Mouse (Mus musculus): ENCODE results near the gene Rab3a. TPM values are rescaled to one million over a fixed set of nuclear protein-coding genes. Genes with fewer than 3 reads are reported as not detected.

Gene Rab3a
- polyA plus RNA-seq, 2 experiments, result 1.6 to 2.7 TPM

DNA sequence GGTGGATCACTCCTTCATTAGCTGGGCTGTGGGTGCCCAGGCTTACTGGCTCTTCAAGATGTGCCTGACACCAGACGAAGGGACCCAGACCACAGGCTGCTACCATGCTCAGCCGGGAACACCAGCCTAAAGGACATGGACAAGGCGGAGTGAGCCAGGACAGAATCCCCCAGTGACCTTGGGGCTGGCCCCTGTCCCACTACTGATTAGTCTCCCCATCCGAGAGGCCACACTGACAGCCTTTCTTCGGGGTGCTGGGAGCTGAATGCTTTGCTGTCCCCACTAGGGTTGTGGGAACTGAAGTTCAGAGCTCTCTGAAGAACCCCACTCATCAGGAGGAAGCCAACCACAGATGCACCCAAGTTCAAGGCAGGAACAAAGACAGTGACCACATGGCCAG lies 20.7 kb downstream of the Rab3a start:
- DNase-seq (ENCODE audit: low read depth in 3 of 3, low spot score in 3 of 3) (no peak), ATAC-seq (ENCODE audit: insufficient read depth) (no peak)
- peak overlapping the region; percentile 92 for H3K4me2 ChIP-seq (ENCODE audit: low read depth)
- WGBS (ENCODE audit: insufficient replicate concordance), result 82% methylated on average over 5 of the region's 5 CpGs
- peaks cover 4% of the 10 kb centered on the region for H3K36me3 ChIP-seq (replicated peaks; ENCODE audit: control insufficient read depth, insufficient read depth, low read depth)
- no peaks in the 10 kb centered on the region for H3K9me3 ChIP-seq (ENCODE audit: control insufficient read depth, low read length)
- H3K27me3 ChIP-seq (ENCODE audit: control insufficient read depth, insufficient read depth, low read length), result no peaks in the 10 kb centered on the region
- 0 out of 2 replicates have a peak overlapping the region, but pooled peaks have one; percentile 95 for H3K9ac ChIP-seq (replicated peaks)
- peaks cover 13 to 14% of the 10 kb centered on the region in 2 experiments for H3K4me1 ChIP-seq (replicated peaks; ENCODE audit: control insufficient read depth in 2 of 2, insufficient read depth in 2 of 2, low read length in 1 of 2)
- TF ChIP-seq EP300 (IDR thresholded peaks at IDR 0.05; ENCODE audit: low read depth), result no peak
- no peak for TF ChIP-seq CTCF (IDR thresholded peaks at IDR 0.05; ENCODE audit: low read depth)
- H3K27ac ChIP-seq, result no peak overlapping the region
- H3K4me3 ChIP-seq (ENCODE audit: insufficient read depth in 1 of 2, low read depth in 2 of 2, low read length in 2 of 2), result no peak overlapping the region; a peak in 1 of 4 replicates

DNA sequence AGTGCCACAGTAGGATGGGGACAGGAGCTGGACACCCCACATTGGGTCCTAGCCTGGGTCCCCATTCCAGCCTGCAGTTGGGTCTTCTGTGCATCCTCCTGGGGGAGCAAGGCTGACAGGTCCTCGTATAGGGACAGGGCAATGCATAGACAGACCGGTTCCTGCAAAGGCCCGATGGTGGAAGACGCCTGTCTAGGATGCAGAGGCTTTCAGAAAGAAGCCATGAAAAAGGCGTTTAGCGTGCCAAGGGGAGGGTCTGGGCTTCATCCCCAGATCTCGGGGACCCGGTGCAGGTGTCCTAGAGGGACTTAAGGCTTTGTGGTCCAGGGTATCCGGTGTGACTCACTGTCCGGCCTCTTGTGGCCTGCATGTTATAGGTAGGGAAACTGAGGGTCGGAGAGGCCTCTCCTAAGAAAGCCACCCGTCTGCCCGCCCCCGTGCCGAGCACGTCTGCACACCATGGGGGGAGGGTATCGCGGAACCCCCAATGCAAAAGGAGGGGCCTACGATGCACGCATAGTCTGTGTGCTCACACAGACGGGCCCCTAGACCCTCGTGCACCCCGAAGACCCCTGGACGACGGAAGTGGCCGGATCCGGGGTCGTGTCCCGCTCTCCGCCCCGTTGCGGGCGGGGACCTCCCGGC lies 21.5 kb downstream of the Rab3a start:
- peak overlapping the region; percentile 64 to 83 for H3K4me3 ChIP-seq (ENCODE audit: insufficient read depth in 1 of 2, low read depth in 2 of 2, low read length in 2 of 2)
- H3K27me3 ChIP-seq (ENCODE audit: control insufficient read depth, insufficient read depth, low read length), result no peaks in the 10 kb centered on the region
- peaks cover 6% of the 10 kb centered on the region for H3K36me3 ChIP-seq (replicated peaks; ENCODE audit: control insufficient read depth, insufficient read depth, low read depth)
- WGBS (ENCODE audit: insufficient replicate concordance), result 2% methylated on average over 34 of the region's 34 CpGs
- no peak for TF ChIP-seq CTCF (IDR thresholded peaks at IDR 0.05; ENCODE audit: low read depth)
- TF ChIP-seq EP300 (IDR thresholded peaks at IDR 0.05; ENCODE audit: low read depth), result no peak
- no peaks in the 10 kb centered on the region for H3K9me3 ChIP-seq (ENCODE audit: control insufficient read depth, low read length)
- H3K4me2 ChIP-seq (ENCODE audit: low read depth), result peak overlapping the region; percentile 92
- ATAC-seq (ENCODE audit: insufficient read depth), result peak; percentile 6
- H3K27ac ChIP-seq, result peak overlapping the region; percentile 46; the same call in 1 of the 2 replicates
- H3K4me1 ChIP-seq (replicated peaks; ENCODE audit: control insufficient read depth in 2 of 2, insufficient read depth in 2 of 2, low read length in 1 of 2), result peaks cover 10 to 14% of the 10 kb centered on the region in 2 experiments; a peak in 3 of 4 replicates
- no peak for DNase-seq (ENCODE audit: low read depth in 3 of 3, low spot score in 3 of 3)
- peak overlapping the region; percentile 95 for H3K9ac ChIP-seq (replicated peaks)

DNA sequence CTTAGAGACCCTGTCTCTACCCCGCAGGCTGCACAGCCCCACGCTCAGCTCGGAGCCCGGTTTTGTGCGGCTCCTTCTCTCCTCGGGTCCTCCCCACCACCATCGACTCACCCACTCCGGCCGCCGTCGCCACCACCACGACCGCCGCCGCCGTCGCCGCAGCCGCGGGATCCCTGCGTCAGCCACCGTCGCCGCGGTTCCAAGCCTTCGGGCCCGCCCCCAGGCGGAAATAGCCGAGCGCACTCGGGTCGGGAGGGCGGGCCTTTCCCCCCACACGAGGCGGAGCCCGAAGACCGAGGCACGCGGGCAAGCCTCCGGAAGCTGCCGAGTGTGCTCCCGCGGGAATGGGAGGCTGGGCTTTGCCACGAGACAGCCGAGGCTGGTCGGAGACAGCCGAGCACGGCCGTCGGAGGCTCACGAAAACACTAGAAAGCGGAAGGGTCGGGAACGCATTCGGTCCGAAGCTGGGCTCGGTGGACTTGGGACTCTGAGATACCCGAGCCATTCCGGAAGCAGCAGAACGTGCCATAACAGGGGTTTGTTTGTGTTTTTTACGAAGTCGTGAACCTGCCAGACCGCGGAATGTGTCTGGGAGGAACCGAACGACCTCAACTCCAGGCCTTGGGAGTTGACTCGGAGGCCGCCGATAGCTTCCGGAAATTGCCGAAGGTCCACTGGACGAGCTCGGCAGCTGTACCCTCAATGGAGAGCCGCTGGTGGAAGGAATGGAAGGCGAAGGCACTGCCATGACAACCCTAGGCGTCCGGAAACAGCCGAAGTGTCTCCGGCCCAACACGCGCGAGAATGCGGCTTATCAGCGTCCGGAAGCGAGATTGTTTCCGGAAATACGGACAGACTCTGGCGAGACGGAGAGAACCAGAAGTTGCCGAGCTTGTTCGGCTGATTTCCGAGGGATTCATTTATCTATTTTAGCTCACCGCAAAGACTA lies 22.3 kb downstream of the Rab3a start, which contains the start of gene Pik3r2:
TSS of gene Pik3r2 (minus strand) at position 218 of the 949 bp plus-strand sequence.
- H3K4me1 ChIP-seq (replicated peaks; ENCODE audit: control insufficient read depth in 2 of 2, insufficient read depth in 2 of 2, low read length in 1 of 2), result peaks cover 10 to 14% of the 10 kb centered on the region in 2 experiments; a peak in 3 of 4 replicates
- TF ChIP-seq EP300 (IDR thresholded peaks at IDR 0.05; ENCODE audit: low read depth) (0 out of 2 replicates have a peak, but pooled peaks have one; percentile 7), CTCF (IDR thresholded peaks at IDR 0.05; ENCODE audit: low read depth) (no peak)
- DNase-seq (ENCODE audit: low read depth in 3 of 3, low spot score in 3 of 3) (peak; percentile 89 to 93 (median 91)), ATAC-seq (ENCODE audit: insufficient read depth) (peak; percentile 89)
- H3K9ac ChIP-seq (replicated peaks), result peak within 1 kb of the TSS; percentile 95
- H3K4me3 ChIP-seq (ENCODE audit: insufficient read depth in 1 of 2, low read depth in 2 of 2, low read length in 2 of 2), result peak within 1 kb of the TSS; percentile 83 to 92
- peaks cover 10% of the 10 kb centered on the region for H3K36me3 ChIP-seq (replicated peaks; ENCODE audit: control insufficient read depth, insufficient read depth, low read depth)
- H3K27ac ChIP-seq, result peak within 1 kb of the TSS; percentile 89
- no peaks in the 10 kb centered on the region for H3K9me3 ChIP-seq (ENCODE audit: control insufficient read depth, low read length)
- H3K27me3 ChIP-seq (ENCODE audit: control insufficient read depth, insufficient read depth, low read length), result no peaks in the 10 kb centered on the region
- WGBS (ENCODE audit: insufficient replicate concordance), result under 1% methylated on average over 94 of the region's 94 CpGs
- peak within 1 kb of the TSS; percentile 92 for H3K4me2 ChIP-seq (ENCODE audit: low read depth)

DNA sequence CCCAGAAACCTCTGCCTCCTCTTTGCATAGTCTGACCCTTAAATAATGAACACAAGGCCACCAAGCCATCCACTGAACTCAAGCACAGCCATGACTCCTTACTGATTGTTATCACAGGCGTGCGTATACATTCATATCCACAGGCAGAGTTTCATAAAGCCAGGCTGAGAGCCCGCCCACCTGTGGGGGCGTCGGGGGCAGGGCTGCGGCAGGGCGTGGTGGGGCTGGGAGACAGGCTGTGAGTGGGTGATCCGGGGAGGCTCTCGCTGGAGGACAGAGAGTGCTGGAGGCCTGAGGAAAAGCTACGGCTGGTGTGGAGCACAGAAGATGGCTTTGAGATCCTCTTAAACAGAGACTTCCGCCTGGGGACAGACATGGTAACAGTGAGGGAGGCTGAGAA lies 25.6 kb downstream of the Rab3a start:
- H3K36me3 ChIP-seq (replicated peaks; ENCODE audit: control insufficient read depth, insufficient read depth, low read depth), result peaks cover 14% of the 10 kb centered on the region
- H3K4me1 ChIP-seq (replicated peaks; ENCODE audit: control insufficient read depth in 2 of 2, insufficient read depth in 2 of 2, low read length in 1 of 2), result peaks cover 10 to 14% of the 10 kb centered on the region in 2 experiments; a peak in 3 of 4 replicates
- no peak for DNase-seq (ENCODE audit: low read depth in 3 of 3, low spot score in 3 of 3)
- no peak overlapping the region for H3K27ac ChIP-seq
- no peaks in the 10 kb centered on the region for H3K27me3 ChIP-seq (ENCODE audit: control insufficient read depth, insufficient read depth, low read length)
- no peak overlapping the region for H3K4me3 ChIP-seq (ENCODE audit: insufficient read depth in 1 of 2, low read depth in 2 of 2, low read length in 2 of 2)
- ATAC-seq (ENCODE audit: insufficient read depth), result no peak
- no peak overlapping the region for H3K9ac ChIP-seq (replicated peaks)
- no peaks in the 10 kb centered on the region for H3K9me3 ChIP-seq (ENCODE audit: control insufficient read depth, low read length)
- 56% methylated on average over 11 of the region's 11 CpGs for WGBS (ENCODE audit: insufficient replicate concordance)
- no peak overlapping the region for H3K4me2 ChIP-seq (ENCODE audit: low read depth)
- TF ChIP-seq CTCF (IDR thresholded peaks at IDR 0.05; ENCODE audit: low read depth) (no peak), EP300 (IDR thresholded peaks at IDR 0.05; ENCODE audit: low read depth) (no peak)
